ENCODE assay signal across 12 mouse cellular contexts in the genomic region with DNA sequence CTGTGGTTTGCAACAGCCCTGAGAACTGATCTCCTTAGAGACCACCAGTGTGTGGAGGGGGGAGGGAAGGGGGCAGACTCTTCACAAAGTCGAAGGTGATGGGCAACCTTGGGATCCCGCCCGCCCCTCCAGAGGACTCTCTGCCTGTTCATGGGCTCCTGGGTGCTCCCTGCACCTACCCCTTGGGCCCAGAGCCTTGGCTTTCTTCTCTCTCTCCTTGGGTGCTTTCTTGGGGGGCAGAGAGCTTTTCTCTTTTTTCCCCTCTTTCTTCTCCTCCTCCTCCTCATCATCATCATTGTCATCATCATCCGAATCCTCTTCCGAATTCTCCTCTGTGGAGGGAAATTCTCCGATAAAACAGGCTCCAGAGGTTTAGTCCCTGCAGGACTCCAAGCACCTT. TPM values are rescaled to one million over a fixed set of nuclear protein-coding genes. Genes with fewer than 3 reads are reported as not detected.
DNase-seq lines count a peak whose midpoint lies in the region; ATAC-seq and TF ChIP-seq lines count a peak whose summit lies in the region.
"Had no signal": no experiment of that assay in that cellular context is flagged by ENCODE, and none has a peak within 500 bp of the region (broad histone marks: within the 10 kb centered on the region; RNA-seq: fewer than 3 reads in every experiment).

No protein-coding gene starts in this region.

- no peak overlapping the region for H3K9ac ChIP-seq in liver, embryonic 12.5 days
- no peak overlapping the region for H3K9ac ChIP-seq in intestine, postnatal 0 days (ENCODE audit: low read depth, low read length)

- H3K4me1 ChIP-seq in heart, embryonic 10.5 days: peaks cover 46% of the 10 kb centered on the region
- H3K4me1 ChIP-seq in liver, embryonic 12.5 days: peaks cover 38% of the 10 kb centered on the region
- H3K4me1 ChIP-seq in embryonic facial prominence, embryonic 10.5 days: peaks cover 52% of the 10 kb centered on the region
- H3K4me1 ChIP-seq in intestine, postnatal 0 days (replicated peaks; ENCODE audit: control insufficient read depth, insufficient read depth, low read length): peaks cover 5% of the 10 kb centered on the region; the same call in 1 of the 2 replicates

- no peak for DNase-seq in heart, embryonic 10.5 days (ENCODE audit: low spot score)
- no peak for DNase-seq in heart, adult 18-20 months
- DNase-seq in liver (no peak), MN1 (ENCODE audit: low spot score) (no peak)
- DNase-seq in embryonic facial prominence, embryonic 10.5 days (ENCODE audit: low spot score): no peak
- DNase-seq in cerebellum, adult 11-12 months: no peak
- DNase-seq: cerebellum, adult 9-10 months had no signal

- 9% methylated on average over 6 of the region's 6 CpGs for WGBS in heart, embryonic 10.5 days
- WGBS in liver, embryonic 12.5 days (ENCODE audit: insufficient replicate concordance): 12% methylated on average over 6 of the region's 6 CpGs
- WGBS in embryonic facial prominence, embryonic 10.5 days: 4% methylated on average over 6 of the region's 6 CpGs
- 45% methylated on average over 5 of the region's 6 CpGs for WGBS in intestine, postnatal 0 days

- no peaks in the 10 kb centered on the region for H3K36me3 ChIP-seq in heart, embryonic 10.5 days
- H3K36me3 ChIP-seq in liver, embryonic 12.5 days: no peaks in the 10 kb centered on the region
- H3K36me3 ChIP-seq in embryonic facial prominence, embryonic 10.5 days (replicated peaks): no peaks in the 10 kb centered on the region
- no peaks in the 10 kb centered on the region for H3K36me3 ChIP-seq in intestine, postnatal 0 days (ENCODE audit: control insufficient read depth, insufficient read depth)

- H3K4me2 ChIP-seq in liver, embryonic 12.5 days: peak overlapping the region; percentile 58; the same call in 1 of the 2 replicates
- peak overlapping the region; percentile 55; the same call in 1 of the 2 replicates for H3K4me2 ChIP-seq in intestine, postnatal 0 days (replicated peaks; ENCODE audit: low read depth)

- TF ChIP-seq CTCF in intestine, postnatal 0 days (IDR thresholded peaks at IDR 0.05; ENCODE audit: low read depth): no peak

- ATAC-seq in liver, embryonic 12.5 days: no peak
- ATAC-seq in intestine, postnatal 0 days: no peak

- no peaks in the 10 kb centered on the region for H3K9me3 ChIP-seq in heart, embryonic 10.5 days
- no peaks in the 10 kb centered on the region for H3K9me3 ChIP-seq in liver, embryonic 12.5 days (replicated peaks)
- H3K9me3 ChIP-seq in embryonic facial prominence, embryonic 10.5 days: no peaks in the 10 kb centered on the region; the same call in 1 of the 2 replicates
- no peaks in the 10 kb centered on the region for H3K9me3 ChIP-seq in intestine, postnatal 0 days (ENCODE audit: control insufficient read depth)

- H3K27me3 ChIP-seq in heart, embryonic 10.5 days (ENCODE audit: insufficient read depth, poor library complexity, severe bottlenecking): peaks cover 74% of the 10 kb centered on the region
- peaks cover 81% of the 10 kb centered on the region for H3K27me3 ChIP-seq in liver, embryonic 12.5 days (replicated peaks)
- peaks cover 82% of the 10 kb centered on the region for H3K27me3 ChIP-seq in embryonic facial prominence, embryonic 10.5 days (replicated peaks; ENCODE audit: low read depth, poor library complexity, severe bottlenecking)
- peaks cover 36% of the 10 kb centered on the region for H3K27me3 ChIP-seq in intestine, postnatal 0 days (replicated peaks; ENCODE audit: control insufficient read depth, insufficient read depth, low read length)

- H3K4me3 ChIP-seq in heart, embryonic 10.5 days: peak overlapping the region; percentile 61
- H3K4me3 ChIP-seq in liver, embryonic 12.5 days: no peak overlapping the region; the same call in 1 of the 2 replicates
- H3K4me3 ChIP-seq in embryonic facial prominence, embryonic 10.5 days: peak overlapping the region; percentile 56
- H3K4me3 ChIP-seq in intestine, postnatal 0 days (ENCODE audit: low read depth, low read length): 0 out of 2 replicates have a peak overlapping the region, but pooled peaks have one; percentile 11
- H3K4me3 ChIP-seq: layer of hippocampus, adult 2 months had no signal

- 0 out of 2 replicates have a peak overlapping the region, but pooled peaks have one; percentile 64 for H3K27ac ChIP-seq in heart, embryonic 10.5 days
- no peak overlapping the region for H3K27ac ChIP-seq in liver, embryonic 12.5 days
- H3K27ac ChIP-seq in embryonic facial prominence, embryonic 10.5 days (replicated peaks): peak overlapping the region; percentile 71; the same call in 1 of the 2 replicates
- H3K27ac ChIP-seq in intestine, postnatal 0 days (ENCODE audit: low read depth, low read length): no peak overlapping the region
- H3K27ac ChIP-seq: layer of hippocampus, adult 2 months had no signal

RNA-seq across cellular contexts. Expression of gene Tulp1, which starts 1.5 kb away (rescaled TPM):
- polyA plus RNA-seq in heart, embryonic 10.5 days (2016; fragmentation: Nextera tagmentation; extraction: Ambion mirVana): 5.0 and 5.7 TPM in 2 replicates
- total RNA-seq in heart, adult 18-20 months (2021): not detected
- polyA plus RNA-seq in liver, embryonic 12.5 days (2016; fragmentation: Nextera tagmentation; extraction: Ambion mirVana): 1.4 and 1.6 TPM in 2 replicates
- polyA plus RNA-seq in embryonic facial prominence, embryonic 10.5 days (2016; fragmentation: Nextera tagmentation; extraction: Ambion mirVana): 3.4 and 4.9 TPM in 2 replicates
- 1.2 and 1.4 TPM in 2 replicates for polyA plus RNA-seq in intestine, postnatal 0 days (2015; fragmentation: Nextera tagmentation; extraction: Ambion mirVana)
- total RNA-seq: granulocyte monocyte progenitor cell, adult 5-6 weeks; layer of hippocampus, adult 2 months; left cerebral cortex, postnatal 25 days had no signal

RNA-seq across cellular contexts. Expression of gene Tead3, which starts 12.9 kb away (rescaled TPM):
- 6.3 and 6.5 TPM in 2 replicates for polyA plus RNA-seq in heart, embryonic 10.5 days (2016; fragmentation: Nextera tagmentation; extraction: Ambion mirVana)
- 10 to 100 TPM; 12.0 to 13.3 TPM for total RNA-seq in heart, adult 18-20 months (2021)
- polyA plus RNA-seq in liver, embryonic 12.5 days (2016; fragmentation: Nextera tagmentation; extraction: Ambion mirVana): 1.9 and 2.0 TPM in 2 replicates
- polyA plus RNA-seq in embryonic facial prominence, embryonic 10.5 days (2016; fragmentation: Nextera tagmentation; extraction: Ambion mirVana): 8.4 and 9.2 TPM in 2 replicates
- 5.8 and 6.2 TPM in 2 replicates for polyA plus RNA-seq in intestine, postnatal 0 days (2015; fragmentation: Nextera tagmentation; extraction: Ambion mirVana)
- total RNA-seq: granulocyte monocyte progenitor cell, adult 5-6 weeks had no signal

RNA-seq across cellular contexts. Expression of gene Rpl10a, which starts 35.2 kb away (rescaled TPM):
- 345 and 365 TPM in 2 replicates for polyA plus RNA-seq in heart, embryonic 10.5 days (2016; fragmentation: Nextera tagmentation; extraction: Ambion mirVana)
- total RNA-seq in heart, adult 18-20 months (2021): 100 to 1,000 TPM; 422 to 438 TPM
- 472 and 487 TPM in 2 replicates for polyA plus RNA-seq in liver, embryonic 12.5 days (2016; fragmentation: Nextera tagmentation; extraction: Ambion mirVana)
- polyA plus RNA-seq in embryonic facial prominence, embryonic 10.5 days (2016; fragmentation: Nextera tagmentation; extraction: Ambion mirVana): 539 and 546 TPM in 2 replicates
- polyA plus RNA-seq in intestine, postnatal 0 days (2015; fragmentation: Nextera tagmentation; extraction: Ambion mirVana): 383 and 417 TPM in 2 replicates

RNA-seq across cellular contexts. Expression of gene Fance, which starts 50.2 kb away (rescaled TPM):
- 25.8 and 30.6 TPM in 2 replicates for polyA plus RNA-seq in heart, embryonic 10.5 days (2016; fragmentation: Nextera tagmentation; extraction: Ambion mirVana)
- 10 to 100 TPM; 10.5 to 12.7 TPM for total RNA-seq in heart, adult 18-20 months (2021)
- polyA plus RNA-seq in liver, embryonic 12.5 days (2016; fragmentation: Nextera tagmentation; extraction: Ambion mirVana): 18.8 and 22.1 TPM in 2 replicates
- 28.4 and 30.9 TPM in 2 replicates for polyA plus RNA-seq in embryonic facial prominence, embryonic 10.5 days (2016; fragmentation: Nextera tagmentation; extraction: Ambion mirVana)
- polyA plus RNA-seq in intestine, postnatal 0 days (2015; fragmentation: Nextera tagmentation; extraction: Ambion mirVana): 10.3 and 11.0 TPM in 2 replicates

Comparison
In these comparisons a context has a peak if more than half of its experiments do, and no peak if none do; other contexts are left out.
1. H3K27ac ChIP-seq: peak in heart, embryonic 10.5 days (single experiment) and embryonic facial prominence, embryonic 10.5 days (single experiment); none in liver, embryonic 12.5 days (single experiment) and intestine, postnatal 0 days (single experiment).